Mouse (Mus musculus) spleen, adult 2 months (tissue): ENCODE data around the gene Bcl2. TPM values are rescaled to one million over a fixed set of nuclear protein-coding genes. Genes with fewer than 3 reads are reported as not detected.

Source experiments
- DNase-seq, 2 experiments: peaks; one replicate each; pipeline versions ENCODE4 v3.0.0 to v3.0.0-alpha.2; 2012 to 2021; ENCODE audit warnings: low spot score in 2 of 2, low read depth in 1 of 2
- H3K27ac ChIP-seq: fragments of 200-500 bp; 2 replicates; pipeline ENCODE4 v1.5.1; 2012; ENCODE audit warnings: low read length, inconsistent platforms; ENCODE audit not compliant: insufficient read depth
- H3K27me3 ChIP-seq: fragments of 200-500 bp; 2 replicates; pipeline ENCODE4 v1.6.1; 2012; ENCODE audit warnings: mild to moderate bottlenecking, moderate library complexity, low read length, inconsistent platforms; ENCODE audit not compliant: control insufficient read depth, insufficient read depth
- H3K36me3 ChIP-seq: fragments of 200-500 bp; 2 replicates; pipeline ENCODE4 v1.6.1; 2012; ENCODE audit warnings: mild to moderate bottlenecking, low read length, inconsistent platforms; ENCODE audit not compliant: control insufficient read depth, insufficient read depth
- H3K4me1 ChIP-seq: fragments of 200-500 bp; 2 replicates; pipeline ENCODE4 v1.6.1; 2011; ENCODE audit warnings: inconsistent platforms; ENCODE audit not compliant: control insufficient read depth, insufficient read depth, insufficient read length
- H3K4me3 ChIP-seq: fragments of 200-500 bp; 2 replicates; pipeline ENCODE4 v1.5.1; 2011; ENCODE audit warnings: mild to moderate bottlenecking, inconsistent platforms; ENCODE audit not compliant: insufficient read depth, insufficient read length; ENCODE audit errors: extremely low read depth
- CTCF ChIP-seq: fragments of 200-500 bp; IDR thresholded peaks from 2 replicates; pipeline ENCODE4 v1.5.1; 2011; ENCODE audit warnings: mild to moderate bottlenecking, inconsistent platforms; ENCODE audit not compliant: insufficient read depth, insufficient read length, insufficient replicate concordance; ENCODE audit errors: extremely low read depth
- POLR2A ChIP-seq: fragments of 200-500 bp; IDR thresholded peaks from 2 replicates; pipeline ENCODE4 v1.6.1; 2011; ENCODE audit warnings: low read depth, low read length, inconsistent platforms
- WGBS: fragments of 180-500 bp; shearing (Covaris S2); methylation state at CpG from one replicate; pipeline ENCODE4 v1.1.7; 2018; 5-methylcytosine and 5-hydroxymethylcytosine counted together
- polyA plus RNA-seq: library from polyadenylated mRNA; depleted of rRNA; stranded (reverse); fragments of >200 nt; gene quantifications from 2 replicates; pipeline ENCODE4 v1.2.3, GENCODE M21; 2012

Bcl2 gene
- polyA plus RNA-seq, 1 experiment = 10.6 TPM

DNA sequence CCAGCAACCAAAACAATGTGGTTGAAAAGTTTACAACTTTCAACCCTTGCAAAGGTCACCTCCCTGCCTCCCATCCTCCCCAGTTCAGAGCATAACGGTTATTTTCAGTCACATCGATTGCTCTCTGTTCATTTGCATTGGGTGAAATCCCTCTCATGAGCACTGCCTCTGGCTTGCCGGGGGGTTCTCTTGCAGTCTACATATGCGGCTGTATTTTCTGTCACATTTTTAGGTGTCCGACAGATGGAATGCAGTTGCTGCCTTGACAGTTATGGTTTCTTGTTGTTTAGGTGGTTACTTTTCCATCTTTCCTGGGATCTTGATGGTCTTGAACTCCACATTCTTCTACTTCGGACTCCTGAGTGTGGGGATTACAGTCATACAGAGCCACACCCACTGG lies 144.4 kb downstream of the Bcl2 start:
- Histone ChIP-seq H3K27me3 (no peaks in the 10 kb centered on the region), H3K4me1 (peaks cover 38% of the 10 kb centered on the region), H3K4me3 (no peak overlapping the region), H3K27ac (peak overlapping the region; percentile 98), H3K36me3 (no peaks in the 10 kb centered on the region)
- DNase-seq = peak in 1 of 2 experiments; percentile 49
- no peak for TF ChIP-seq CTCF
- TF ChIP-seq POLR2A = peak; percentile 1; the same call in 1 of the 2 replicates
- WGBS = 32% methylated on average over 6 of the region's 6 CpGs

DNA sequence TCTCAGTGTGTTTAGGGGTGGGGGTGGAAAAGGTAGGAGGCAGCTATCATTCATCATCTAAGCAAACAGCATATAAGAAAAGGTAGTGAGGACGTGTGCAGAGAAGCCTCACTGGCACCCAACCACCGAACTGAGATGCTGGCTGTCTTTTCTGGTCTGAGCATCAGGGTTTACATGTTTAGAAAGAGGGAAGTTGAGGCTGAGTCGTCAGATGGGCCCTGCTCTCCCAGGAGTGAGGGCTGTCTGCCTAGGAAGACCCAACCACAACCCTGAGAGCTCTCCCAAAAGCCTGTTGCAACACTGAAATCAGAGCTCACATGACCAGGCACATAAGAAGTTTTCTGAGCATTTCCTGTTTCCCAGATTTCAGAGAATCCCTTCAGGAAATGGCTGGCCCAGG lies 145.2 kb downstream of the Bcl2 start:
- Histone ChIP-seq H3K27me3 (no peaks in the 10 kb centered on the region), H3K4me1 (peaks cover 39% of the 10 kb centered on the region), H3K27ac (peak overlapping the region; percentile 98), H3K4me3 (no peak overlapping the region), H3K36me3 (no peaks in the 10 kb centered on the region)
- DNase-seq = peak in 1 of 2 experiments; percentile 31
- no peak for TF ChIP-seq CTCF
- WGBS = 15% methylated on average over 3 of the region's 3 CpGs

DNA sequence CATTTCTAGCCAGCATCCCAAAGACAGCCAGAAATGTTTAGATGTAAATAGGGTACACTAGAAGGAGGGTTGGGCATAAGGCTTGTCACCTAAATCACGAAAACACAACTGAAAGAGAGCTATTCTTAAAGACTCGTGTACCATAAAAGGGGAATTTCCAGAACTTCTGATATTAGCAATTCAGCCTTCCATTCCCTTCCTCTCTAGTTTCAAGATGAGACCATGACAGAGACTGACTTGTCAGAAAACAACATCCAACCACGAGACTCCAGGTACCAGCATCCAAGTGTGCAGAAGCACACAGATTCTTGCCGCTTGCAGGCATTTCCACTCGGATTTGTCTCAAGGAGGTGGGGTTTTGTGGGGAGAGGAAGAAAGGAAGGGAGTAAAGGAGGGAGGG lies 146.6 kb downstream of the Bcl2 start:
- Histone ChIP-seq H3K36me3 (no peaks in the 10 kb centered on the region), H3K4me1 (peaks cover 42% of the 10 kb centered on the region), H3K4me3 (no peak overlapping the region), H3K27me3 (no peaks in the 10 kb centered on the region), H3K27ac (peak overlapping the region; percentile 36; the same call in 1 of the 2 replicates)
- no peak for DNase-seq
- WGBS = 48% methylated on average over 5 of the region's 5 CpGs
- TF ChIP-seq POLR2A = no peak
- TF ChIP-seq CTCF = no peak

DNA sequence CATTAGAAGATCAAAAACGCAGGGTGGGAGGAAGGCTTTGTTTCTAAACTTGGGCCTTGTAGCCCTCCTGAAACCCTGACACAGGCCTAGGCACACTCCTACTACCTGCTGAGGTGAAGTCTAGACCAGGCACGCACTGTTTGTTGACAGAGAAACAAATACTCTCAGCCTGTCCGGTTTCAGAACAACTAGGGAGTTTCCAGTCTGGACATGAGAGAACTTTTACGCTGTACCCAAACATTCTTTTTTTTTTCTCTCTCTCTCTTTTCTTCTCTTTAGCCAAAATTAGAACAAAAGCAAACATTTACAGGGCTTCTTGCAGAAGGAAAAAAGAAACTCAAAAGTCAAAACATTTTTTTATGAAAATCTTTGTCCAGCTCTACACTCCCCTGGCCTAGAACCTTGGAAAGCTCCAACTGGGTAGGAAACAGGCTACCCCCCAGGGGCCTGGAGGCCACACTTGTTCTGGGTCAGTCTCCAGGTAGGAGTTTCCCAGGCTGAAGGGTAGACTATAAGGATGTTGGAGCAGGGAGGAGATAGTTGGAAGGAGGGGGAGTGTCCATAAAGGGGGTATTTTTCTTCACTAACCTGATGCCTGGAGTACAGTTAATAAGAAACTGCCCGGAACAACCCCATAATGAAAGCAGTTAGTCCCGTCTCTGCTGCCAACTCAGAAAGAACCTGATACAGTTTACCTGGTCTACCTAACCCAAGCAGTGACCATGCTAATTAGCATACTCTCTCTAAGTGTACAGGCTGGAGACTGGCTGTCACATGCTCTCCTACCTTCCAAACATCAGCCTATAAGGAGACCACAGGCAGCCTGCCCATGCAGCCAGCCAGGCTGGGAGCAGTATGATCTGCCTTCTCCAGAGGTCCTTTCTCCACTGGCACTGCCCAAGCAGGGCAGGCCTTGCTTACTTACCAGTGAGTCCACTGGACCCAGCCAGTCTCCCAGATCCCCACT lies 147.7 kb downstream of the Bcl2 start:
- H3K4me3 ChIP-seq = no peak overlapping the region
- no peaks in the 10 kb centered on the region for H3K27me3 ChIP-seq
- no peaks in the 10 kb centered on the region for H3K36me3 ChIP-seq
- 54% methylated on average over 6 of the region's 6 CpGs for WGBS
- no peak for DNase-seq
- TF ChIP-seq CTCF = no peak
- no peak for TF ChIP-seq POLR2A
- H3K27ac ChIP-seq = peak overlapping the region; percentile 80
- H3K4me1 ChIP-seq = peaks cover 47% of the 10 kb centered on the region

DNA sequence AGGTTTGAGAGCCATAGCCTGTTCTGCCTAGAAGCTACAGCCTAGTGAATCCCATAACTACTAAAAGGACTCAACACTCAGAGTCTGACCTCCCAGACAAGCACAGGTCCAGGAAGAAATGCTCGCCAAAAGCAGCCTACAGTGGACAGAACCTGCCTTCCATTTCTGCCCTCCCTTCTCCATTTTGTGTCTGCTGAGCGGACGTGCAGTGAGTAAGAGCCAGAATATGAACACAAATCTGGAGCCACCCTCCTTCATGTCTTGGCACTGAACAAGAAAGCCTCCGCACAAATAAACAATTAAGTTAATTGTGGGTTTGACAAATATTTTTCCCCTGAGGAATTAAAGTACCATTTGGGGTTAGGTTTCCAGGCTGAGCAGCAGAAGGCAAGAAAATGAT lies 148.8 kb downstream of the Bcl2 start:
- WGBS = 86% methylated on average over 4 of the region's 4 CpGs

DNA sequence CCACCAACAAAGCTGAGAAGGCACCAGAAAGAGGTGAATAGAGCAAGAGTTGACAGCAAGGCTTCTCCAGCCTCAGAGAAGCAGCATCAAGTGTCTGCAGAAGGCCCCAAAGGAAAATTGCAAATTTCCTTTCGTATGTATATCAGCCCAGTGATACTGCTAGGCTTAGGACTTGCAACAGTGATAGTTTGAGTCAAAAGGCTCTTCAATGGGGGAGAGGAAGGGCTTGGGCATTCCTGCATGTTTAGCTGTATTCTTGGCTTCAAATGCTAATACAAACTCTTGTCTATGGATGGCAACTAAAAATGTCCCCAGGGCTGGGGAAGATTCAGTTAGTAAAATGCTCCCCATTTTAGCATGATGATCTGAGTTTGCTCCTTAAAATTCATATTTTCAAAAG lies 149.6 kb downstream of the Bcl2 start:
- Histone ChIP-seq H3K4me1 (peaks cover 45% of the 10 kb centered on the region), H3K4me3 (no peak overlapping the region), H3K27me3 (no peaks in the 10 kb centered on the region), H3K27ac (no peak overlapping the region), H3K36me3 (no peaks in the 10 kb centered on the region)
- TF ChIP-seq CTCF (no peak), POLR2A (no peak)
- 81% methylated on average over 1 of the region's 1 CpGs for WGBS
- no peak for DNase-seq

More for the DNA sequence above, 148.8 kb downstream of the Bcl2 start:
- TF ChIP-seq CTCF = no peak
- no peak for TF ChIP-seq POLR2A
- peaks cover 49% of the 10 kb centered on the region for H3K4me1 ChIP-seq
- DNase-seq = no peak
- peak overlapping the region; percentile 70; the same call in 1 of the 2 replicates for H3K27ac ChIP-seq
- H3K27me3 ChIP-seq = no peaks in the 10 kb centered on the region
- H3K36me3 ChIP-seq = no peaks in the 10 kb centered on the region
- no peak overlapping the region for H3K4me3 ChIP-seq

DNA sequence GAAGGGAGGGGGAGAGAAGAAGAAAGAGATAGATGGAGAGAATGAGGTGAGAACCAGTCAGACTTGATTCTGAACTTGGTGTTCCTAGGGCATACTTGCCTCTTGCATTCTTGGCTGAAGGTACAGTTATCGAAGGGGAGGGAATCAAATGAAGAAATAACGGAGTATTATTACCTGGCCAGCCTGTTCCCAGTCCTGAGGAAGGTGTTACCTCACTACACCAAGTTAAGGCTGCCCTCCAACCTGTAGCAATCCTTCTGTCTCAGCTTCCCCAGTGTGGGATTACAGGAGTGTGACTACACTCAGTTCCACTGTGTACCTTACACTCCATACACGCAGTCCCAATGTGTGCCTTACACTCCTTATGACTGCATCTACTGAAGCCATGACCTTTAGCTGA lies 151.3 kb downstream of the Bcl2 start:
- WGBS = 97% methylated on average over 3 of the region's 3 CpGs

More for the DNA sequence above, 151.3 kb downstream of the Bcl2 start:
- H3K27ac ChIP-seq = peak overlapping the region; percentile 32; the same call in 1 of the 2 replicates
- H3K4me3 ChIP-seq = no peak overlapping the region
- DNase-seq = no peak
- H3K36me3 ChIP-seq = no peaks in the 10 kb centered on the region
- no peaks in the 10 kb centered on the region for H3K27me3 ChIP-seq
- H3K4me1 ChIP-seq = peaks cover 35% of the 10 kb centered on the region
- TF ChIP-seq POLR2A = no peak
- no peak for TF ChIP-seq CTCF
